Mouse (Mus musculus) C2C12 (cell line): ENCODE results near the gene Rab42.
"Not testable (repeated sequence)": the region's sequence is repeated elsewhere in the genome, so short reads cannot be mapped to it uniquely, and the experiment has no call there.

Experiments used
- CTCF ChIP-seq: IDR thresholded peaks from one replicate; pipeline ENCODE4 v1.5.1; 2011; ENCODE audit not compliant: control insufficient read depth, insufficient read depth, insufficient read length
- MAX ChIP-seq: IDR thresholded peaks from one replicate; pipeline ENCODE4 v1.6.1; 2011; ENCODE audit warnings: mild to moderate bottlenecking, control low read depth
- MYOG ChIP-seq: IDR thresholded peaks from one replicate; pipeline ENCODE4 v1.6.1; 2011; ENCODE audit not compliant: control insufficient read depth, insufficient read length; ENCODE audit errors: extremely low read depth
- USF1 ChIP-seq: IDR thresholded peaks from one replicate; pipeline ENCODE4 v1.6.1; 2011; ENCODE audit warnings: low read depth, mild to moderate bottlenecking, control low read depth, moderate library complexity

GRCm38 (mm10) chr4:132288840-132289239 is 14.3 kb downstream of the Rab42 start:
- TF ChIP-seq CTCF, MYOG, USF1, MAX: not testable (repeated sequence)
